Mouse (Mus musculus) heart, embryonic 14.5 days (tissue): Measurements from ENCODE around the gene Ppp1r9a. TPM values are rescaled to one million over a fixed set of nuclear protein-coding genes. Genes with fewer than 3 reads are reported as not detected.

Source experiments
- ATAC-seq: fragments of 200-750 bp; cut with Nextera tagmentation; 2 replicates; pipeline ENCODE4 v1.8.0; 2017; ENCODE audit warnings: low read depth, moderate TSS enrichment; ENCODE audit not compliant: insufficient number of reproducible peaks, insufficient read depth, low FRiP score
- H3K27ac ChIP-seq, 2 experiments: fragments of 200-500 bp in 1 of 2; fragments of 300-500 bp in 1 of 2; sonication (generic) in 1 of 2; replicated peaks in 1 of 2; 2 replicates each; pipeline ENCODE4 v1.5.1; 2012 to 2014; ENCODE audit warnings: low read depth in 2 of 2, low read length in 2 of 2, control low read depth in 1 of 2, mild to moderate bottlenecking in 1 of 2, mixed read lengths in 1 of 2; ENCODE audit not compliant: control insufficient read depth in 1 of 2, insufficient read depth in 1 of 2
- H3K27me3 ChIP-seq: fragments of 300-500 bp; sonication (generic); 2 replicates; pipeline ENCODE4 v1.6.1; 2014; ENCODE audit warnings: mild to moderate bottlenecking, low read length, control low read depth; ENCODE audit not compliant: control insufficient read depth, insufficient read depth
- H3K36me3 ChIP-seq: fragments of 300-500 bp; sonication (generic); 2 replicates; pipeline ENCODE4 v1.6.1; 2014; ENCODE audit warnings: mild to moderate bottlenecking, control low read depth, low read length, mixed read lengths; ENCODE audit not compliant: control insufficient read depth, insufficient read depth
- H3K4me1 ChIP-seq, 2 experiments: fragments of 200-500 bp in 1 of 2; fragments of 300-500 bp in 1 of 2; sonication (generic) in 1 of 2; 2 replicates each; pipeline ENCODE4 v1.6.1; 2012 to 2014; ENCODE audit warnings: low read length in 2 of 2, control low read depth in 1 of 2, mixed read lengths in 1 of 2; ENCODE audit not compliant: control insufficient read depth in 2 of 2, insufficient read depth in 2 of 2
- H3K4me2 ChIP-seq: fragments of 300-500 bp; sonication (generic); 2 replicates; pipeline ENCODE4 v1.6.1; 2014; ENCODE audit warnings: mild to moderate bottlenecking, low read length
- H3K4me3 ChIP-seq, 2 experiments: fragments of 200-500 bp in 1 of 2; fragments of 300-500 bp in 1 of 2; sonication (generic) in 1 of 2; 2 replicates each; pipeline ENCODE4 v1.5.1; 2012 to 2014; ENCODE audit warnings: low read length in 2 of 2, mild to moderate bottlenecking in 2 of 2, control low read depth in 1 of 2, low read depth in 1 of 2, moderate library complexity in 1 of 2; ENCODE audit not compliant: control insufficient read depth in 1 of 2, insufficient read depth in 1 of 2
- H3K9ac ChIP-seq: fragments of 300-500 bp; sonication (generic); 2 replicates; pipeline ENCODE4 v1.6.1; 2014; ENCODE audit warnings: mild to moderate bottlenecking, low read length
- H3K9me3 ChIP-seq: fragments of 300-500 bp; sonication (generic); 2 replicates; pipeline ENCODE4 v1.6.1; 2016; ENCODE audit warnings: low read length, control low read depth; ENCODE audit not compliant: control insufficient read depth
- WGBS: fragments of 180-500 bp; shearing (Covaris S2); extraction: QIAGEN DNeasy Blood & Tissue Kit; methylation state at CpG from one replicate; pipeline ENCODE4 v1.1.7; 2014; 5-methylcytosine and 5-hydroxymethylcytosine counted together
- polyA plus RNA-seq: library from polyadenylated mRNA; unstranded; fragments of >200 nt; fragmentation: Nextera tagmentation; extraction: Ambion mirVana; gene quantifications from 2 replicates; pipeline ENCODE4 v1.2.1, GENCODE M21; 2014

Ppp1r9a gene
- polyA plus RNA-seq, 1 experiment from 2014 or later, result 25.5 TPM

- H3K9me3 ChIP-seq, result no peaks in the 10 kb centered on the region
- H3K27me3 ChIP-seq, result no peaks in the 10 kb centered on the region
- no peaks in the 10 kb centered on the region for H3K36me3 ChIP-seq
- H3K9ac ChIP-seq, result no peak overlapping the region
- no peak overlapping the region for H3K4me2 ChIP-seq
- no peak overlapping the region for H3K27ac ChIP-seq
- ATAC-seq, result no peak
- H3K4me1 ChIP-seq, result peaks cover 0 to 2% of the 10 kb centered on the region in 2 experiments; a peak in 1 of 4 replicates
- H3K4me3 ChIP-seq, result no peak overlapping the region
- 85% methylated on average over 10 of the region's 10 CpGs for WGBS
Observed at GRCm38 (mm10) chr6:5174179-5174812, 271.6 kb downstream of the Ppp1r9a start.

GRCm38 (mm10) chr6:5177967-5178891 is 275.5 kb downstream of the Ppp1r9a start:
- no peak overlapping the region for H3K4me3 ChIP-seq
- ATAC-seq, result no peak

GRCm38 (mm10) chr6:5179189-5179588 is 276.5 kb downstream of the Ppp1r9a start:
- Histone ChIP-seq H3K27ac (no peak overlapping the region), H3K9me3 (no peaks in the 10 kb centered on the region), H3K4me2 (no peak overlapping the region), H3K4me1 (no peaks in the 10 kb centered on the region), H3K36me3 (no peaks in the 10 kb centered on the region), H3K4me3 (no peak overlapping the region), H3K9ac (no peak overlapping the region), H3K27me3 (no peaks in the 10 kb centered on the region)
- 84% methylated on average over 6 of the region's 6 CpGs for WGBS
- ATAC-seq, result no peak

More at GRCm38 (mm10) chr6:5177967-5178891, 275.5 kb downstream of the Ppp1r9a start:
- Histone ChIP-seq H3K27ac (no peak overlapping the region), H3K27me3 (no peaks in the 10 kb centered on the region), H3K36me3 (no peaks in the 10 kb centered on the region), H3K9ac (no peak overlapping the region), H3K4me2 (peak overlapping the region; percentile 47), H3K9me3 (no peaks in the 10 kb centered on the region), H3K4me1 (no peaks in the 10 kb centered on the region)
- WGBS, result 62% methylated on average over 19 of the region's 19 CpGs

GRCm38 (mm10) chr6:5180645-5181044 is 277.9 kb downstream of the Ppp1r9a start:
- 64% methylated on average over 5 of the region's 5 CpGs for WGBS
- H3K9me3 ChIP-seq, result no peaks in the 10 kb centered on the region

GRCm38 (mm10) chr6:5186229-5186950 is 283.7 kb downstream of the Ppp1r9a start:
- Histone ChIP-seq H3K9me3 (no peaks in the 10 kb centered on the region), H3K36me3 (no peaks in the 10 kb centered on the region), H3K27me3 (no peaks in the 10 kb centered on the region), H3K27ac (no peak overlapping the region), H3K9ac (no peak overlapping the region), H3K4me3 (no peak overlapping the region), H3K4me1 (no peaks in the 10 kb centered on the region), H3K4me2 (no peak overlapping the region)
- no peak for ATAC-seq
- 73% methylated on average over 7 of the region's 7 CpGs for WGBS

More at GRCm38 (mm10) chr6:5180645-5181044, 277.9 kb downstream of the Ppp1r9a start:
- H3K9ac ChIP-seq, result no peak overlapping the region
- no peak overlapping the region for H3K4me2 ChIP-seq
- no peak overlapping the region for H3K27ac ChIP-seq
- H3K27me3 ChIP-seq, result no peaks in the 10 kb centered on the region
- H3K36me3 ChIP-seq, result no peaks in the 10 kb centered on the region
- ATAC-seq, result no peak
- H3K4me3 ChIP-seq, result no peak overlapping the region
- no peaks in the 10 kb centered on the region for H3K4me1 ChIP-seq

GRCm38 (mm10) chr6:5187586-5187985 is 284.9 kb downstream of the Ppp1r9a start:
- Histone ChIP-seq H3K27me3 (no peaks in the 10 kb centered on the region), H3K9ac (no peak overlapping the region), H3K4me3 (no peak overlapping the region), H3K36me3 (no peaks in the 10 kb centered on the region), H3K4me2 (no peak overlapping the region), H3K9me3 (no peaks in the 10 kb centered on the region), H3K4me1 (no peaks in the 10 kb centered on the region), H3K27ac (no peak overlapping the region)
- ATAC-seq, result no peak
- WGBS, result 85% methylated on average over 6 of the region's 6 CpGs

GRCm38 (mm10) chr6:5188036-5188435 is 285.3 kb downstream of the Ppp1r9a start:
- no peaks in the 10 kb centered on the region for H3K36me3 ChIP-seq
- no peaks in the 10 kb centered on the region for H3K4me1 ChIP-seq
- no peaks in the 10 kb centered on the region for H3K9me3 ChIP-seq
- 81% methylated on average over 5 of the region's 5 CpGs for WGBS
- H3K4me3 ChIP-seq, result no peak overlapping the region
- no peak overlapping the region for H3K9ac ChIP-seq
- H3K27me3 ChIP-seq, result no peaks in the 10 kb centered on the region
- no peak overlapping the region for H3K4me2 ChIP-seq
- H3K27ac ChIP-seq, result no peak overlapping the region
- ATAC-seq, result no peak
